Mouse (Mus musculus): ENCODE measurements around the gene Cltc.

Cltc gene

GRCm38 (mm10) chr11:86647706-86648447 is 109.5 kb downstream of the Cltc start:
- DNase-seq (ENCODE audit: inconsistent ontology term), result no peak

GRCm38 (mm10) chr11:86646885-86647459 is 110.4 kb downstream of the Cltc start:
- DNase-seq (ENCODE audit: inconsistent ontology term), result no peak

- peak; percentile 95 for DNase-seq (ENCODE audit: inconsistent ontology term)
These were observed 111.1 kb downstream of the Cltc start for GRCm38 (mm10) chr11:86646136-86646834.

- DNase-seq (ENCODE audit: inconsistent ontology term), result no peak
These were observed 112.8 kb downstream of the Cltc start for GRCm38 (mm10) chr11:86644553-86644952.
